Mouse (Mus musculus): Measurements from ENCODE around the gene Cpz. TPM values are rescaled to one million over a fixed set of nuclear protein-coding genes. Genes with fewer than 3 reads are reported as not detected.

Cpz gene
- polyA plus RNA-seq, 1 experiment from 2014 or later, result 10.5 TPM

GRCm38 (mm10) chr5:35462081-35462480, 63.4 kb downstream of the Cpz start:
- no peaks in the 10 kb centered on the region for H3K9me3 ChIP-seq (ENCODE audit: control insufficient read depth, low read length)
- H3K4me1 ChIP-seq (replicated peaks; ENCODE audit: control insufficient read depth, insufficient read depth), result no peaks in the 10 kb centered on the region
- DNase-seq (ENCODE audit: low spot score) (no peak), ATAC-seq (ENCODE audit: low FRiP score, low TSS enrichment) (no peak)
- H3K9ac ChIP-seq (ENCODE audit: low read length), result no peak overlapping the region
- no peaks in the 10 kb centered on the region for H3K27me3 ChIP-seq (ENCODE audit: control insufficient read depth, insufficient read depth, low read length)
- WGBS, result 49% methylated on average over 8 of the region's 8 CpGs
- no peak overlapping the region for H3K4me2 ChIP-seq (replicated peaks; ENCODE audit: low read depth)
- H3K36me3 ChIP-seq (ENCODE audit: control insufficient read depth, insufficient read depth, low read length), result no peaks in the 10 kb centered on the region
- H3K27ac ChIP-seq (replicated peaks), result no peak overlapping the region
- no peak overlapping the region for H3K4me3 ChIP-seq (ENCODE audit: low read depth, low read length)
- TF ChIP-seq EP300 (optimal IDR thresholded peaks at IDR 0.05) (no peak), CTCF (IDR thresholded peaks at IDR 0.05; ENCODE audit: low read depth) (no peak)

- Histone ChIP-seq H3K4me1 (replicated peaks; ENCODE audit: control insufficient read depth, insufficient read depth) (no peaks in the 10 kb centered on the region), H3K9ac (ENCODE audit: low read length) (no peak overlapping the region), H3K27ac (replicated peaks) (no peak overlapping the region), H3K9me3 (ENCODE audit: control insufficient read depth, low read length) (no peaks in the 10 kb centered on the region), H3K4me3 (ENCODE audit: low read depth, low read length) (no peak overlapping the region), H3K27me3 (ENCODE audit: control insufficient read depth, insufficient read depth, low read length) (no peaks in the 10 kb centered on the region), H3K36me3 (ENCODE audit: control insufficient read depth, insufficient read depth, low read length) (no peaks in the 10 kb centered on the region), H3K4me2 (replicated peaks; ENCODE audit: low read depth) (no peak overlapping the region)
- ATAC-seq (ENCODE audit: low FRiP score, low TSS enrichment) (no peak), DNase-seq (ENCODE audit: low spot score) (no peak)
- TF ChIP-seq EP300 (optimal IDR thresholded peaks at IDR 0.05), result no peak
- peak; percentile 43 for TF ChIP-seq CTCF (IDR thresholded peaks at IDR 0.05; ENCODE audit: low read depth)
- 75% methylated on average over 4 of the region's 4 CpGs for WGBS
These were observed 65.7 kb downstream of the Cpz start for GRCm38 (mm10) chr5:35459760-35460159.

- Histone ChIP-seq H3K27me3 (ENCODE audit: control insufficient read depth, insufficient read depth, low read length) (no peaks in the 10 kb centered on the region), H3K9ac (ENCODE audit: low read length) (no peak overlapping the region), H3K27ac (replicated peaks) (no peak overlapping the region), H3K9me3 (ENCODE audit: control insufficient read depth, low read length) (no peaks in the 10 kb centered on the region), H3K4me3 (ENCODE audit: low read depth, low read length) (no peak overlapping the region), H3K36me3 (ENCODE audit: control insufficient read depth, insufficient read depth, low read length) (no peaks in the 10 kb centered on the region), H3K4me2 (replicated peaks; ENCODE audit: low read depth) (no peak overlapping the region), H3K4me1 (replicated peaks; ENCODE audit: control insufficient read depth, insufficient read depth) (no peaks in the 10 kb centered on the region)
- TF ChIP-seq EP300 (optimal IDR thresholded peaks at IDR 0.05), result no peak
- TF ChIP-seq CTCF (IDR thresholded peaks at IDR 0.05; ENCODE audit: low read depth), result no peak
- DNase-seq (ENCODE audit: low spot score) (no peak), ATAC-seq (ENCODE audit: low FRiP score, low TSS enrichment) (no peak)
- 58% methylated on average over 3 of the region's 3 CpGs for WGBS
These were observed 67.2 kb downstream of the Cpz start for GRCm38 (mm10) chr5:35458267-35458666.

- no peak overlapping the region for H3K9ac ChIP-seq (ENCODE audit: low read length)
- H3K36me3 ChIP-seq (ENCODE audit: control insufficient read depth, insufficient read depth, low read length), result no peaks in the 10 kb centered on the region
- no peaks in the 10 kb centered on the region for H3K27me3 ChIP-seq (ENCODE audit: control insufficient read depth, insufficient read depth, low read length)
- WGBS, result 74% methylated on average over 7 of the region's 7 CpGs
- H3K27ac ChIP-seq (replicated peaks), result no peak overlapping the region
- H3K4me1 ChIP-seq (replicated peaks; ENCODE audit: control insufficient read depth, insufficient read depth), result no peaks in the 10 kb centered on the region
- no peak for DNase-seq (ENCODE audit: low spot score)
- TF ChIP-seq EP300 (optimal IDR thresholded peaks at IDR 0.05) (no peak), CTCF (IDR thresholded peaks at IDR 0.05; ENCODE audit: low read depth) (no peak)
- no peaks in the 10 kb centered on the region for H3K9me3 ChIP-seq (ENCODE audit: control insufficient read depth, low read length)
- H3K4me2 ChIP-seq (replicated peaks; ENCODE audit: low read depth), result no peak overlapping the region
- H3K4me3 ChIP-seq (ENCODE audit: low read depth, low read length), result no peak overlapping the region
- ATAC-seq (ENCODE audit: low FRiP score, low TSS enrichment), result no peak
These were observed 68.1 kb downstream of the Cpz start for GRCm38 (mm10) chr5:35457364-35457763.

GRCm38 (mm10) chr5:35454187-35454800, 71.2 kb downstream of the Cpz start:
- Histone ChIP-seq H3K4me3 (ENCODE audit: low read depth, low read length) (no peak overlapping the region), H3K4me1 (replicated peaks; ENCODE audit: control insufficient read depth, insufficient read depth) (no peaks in the 10 kb centered on the region), H3K36me3 (ENCODE audit: control insufficient read depth, insufficient read depth, low read length) (no peaks in the 10 kb centered on the region), H3K27me3 (ENCODE audit: control insufficient read depth, insufficient read depth, low read length) (no peaks in the 10 kb centered on the region), H3K9me3 (ENCODE audit: control insufficient read depth, low read length) (no peaks in the 10 kb centered on the region), H3K27ac (replicated peaks) (no peak overlapping the region), H3K9ac (ENCODE audit: low read length) (no peak overlapping the region), H3K4me2 (replicated peaks; ENCODE audit: low read depth) (no peak overlapping the region)
- ATAC-seq (ENCODE audit: low FRiP score, low TSS enrichment) (no peak), DNase-seq (ENCODE audit: low spot score) (no peak)
- TF ChIP-seq CTCF (IDR thresholded peaks at IDR 0.05; ENCODE audit: low read depth) (no peak), EP300 (optimal IDR thresholded peaks at IDR 0.05) (no peak)
- 37% methylated on average over 17 of the region's 17 CpGs for WGBS

Other genes with a start within 250 kb of the Cpz start
- gene Adra2c, start 247.4 kb downstream of the Cpz start, polyA plus RNA-seq (2015; fragmentation: Nextera tagmentation; extraction: Ambion mirVana), result not detected in 2 replicates
- gene Hmx1, start 136.6 kb downstream of the Cpz start, polyA plus RNA-seq (2015; fragmentation: Nextera tagmentation; extraction: Ambion mirVana), result not detected in 2 replicates
- 2.9 and 3.2 TPM in 2 replicates for gene Trmt44, start 49.4 kb upstream of the Cpz start, polyA plus RNA-seq (2015; fragmentation: Nextera tagmentation; extraction: Ambion mirVana)
- 9.0 and 9.6 TPM in 2 replicates for gene Acox3, start 57.3 kb upstream of the Cpz start, polyA plus RNA-seq (2015; fragmentation: Nextera tagmentation; extraction: Ambion mirVana)
- gene Htra3, start 154.1 kb upstream of the Cpz start, polyA plus RNA-seq (2015; fragmentation: Nextera tagmentation; extraction: Ambion mirVana), result 39.4 and 47.5 TPM in 2 replicates
- 2.8 and 3.2 TPM in 2 replicates for gene Sh3tc1, start 214.3 kb upstream of the Cpz start, polyA plus RNA-seq (2015; fragmentation: Nextera tagmentation; extraction: Ambion mirVana)
- 1.3 and 1.5 TPM in 2 replicates for gene Ablim2, start 232.2 kb upstream of the Cpz start, polyA plus RNA-seq (2015; fragmentation: Nextera tagmentation; extraction: Ambion mirVana)